ENCODE assay signal across 10 mouse cellular contexts in the genomic region with DNA sequence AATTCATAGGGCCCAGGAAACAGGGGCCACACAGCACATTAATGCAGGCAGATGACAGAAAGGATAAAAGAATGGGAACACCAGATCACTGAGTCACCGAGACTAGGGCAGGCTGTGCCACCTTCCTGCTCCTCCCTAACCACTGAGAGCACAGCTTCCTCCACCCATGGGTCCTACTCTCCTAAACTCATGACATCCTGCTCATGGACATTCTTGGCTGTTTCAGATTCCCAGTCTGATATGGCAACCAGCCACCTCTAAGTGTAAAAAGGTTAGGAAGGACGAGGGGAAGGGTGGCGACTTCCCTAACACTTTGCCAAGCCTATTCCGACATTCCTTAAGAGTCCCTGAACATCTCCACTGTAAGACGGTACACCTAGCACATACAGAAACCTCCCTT. TPM values are rescaled to one million over a fixed set of nuclear protein-coding genes. Genes with fewer than 3 reads are reported as not detected.
A peak's percentile ranks its signal among the peaks of the same experiment; 100 is the strongest.
DNase-seq lines count a peak whose midpoint lies in the region; ATAC-seq lines count a peak whose summit lies in the region.
"Had no signal": no experiment of that assay in that cellular context is flagged by ENCODE, and none has a peak within 500 bp of the region (broad histone marks: within the 10 kb centered on the region; RNA-seq: fewer than 3 reads in every experiment).

No protein-coding gene starts in this region.

- H3K9ac ChIP-seq in heart, embryonic 15.5 days: no peak overlapping the region
- H3K9ac ChIP-seq in forebrain, embryonic 13.5 days: no peak overlapping the region

- H3K4me3 ChIP-seq in heart, embryonic 15.5 days: no peak overlapping the region
- no peak overlapping the region for H3K4me3 ChIP-seq in forebrain, embryonic 13.5 days

- peak; percentile 46 to 71 for DNase-seq in adrenal gland, adult (ENCODE audit: inconsistent age in 2 of 2, low spot score in 1 of 2)
- no peak for DNase-seq in adrenal gland, postnatal 4 days (ENCODE audit: low spot score in 2 of 2)
- DNase-seq in 3T3-L1 (ENCODE audit: low read depth, low spot score): peak; percentile 44
- DNase-seq in kidney, postnatal 36 days: peak; percentile 70 to 89
- no peak for DNase-seq in cerebellum, adult 18-20 months
- DNase-seq in urinary bladder, postnatal 4 days (ENCODE audit: low spot score in 2 of 2): no peak
- DNase-seq: midbrain, embryonic 14.5 days had no signal

- peak; percentile 53 for ATAC-seq in heart, embryonic 15.5 days (replicated peaks; ENCODE audit: insufficient number of reproducible peaks, insufficient read depth, low FRiP score, low read depth)
- no peak for ATAC-seq in forebrain, embryonic 13.5 days

- peaks cover 19% of the 10 kb centered on the region for H3K36me3 ChIP-seq in heart, embryonic 15.5 days
- peaks cover 50% of the 10 kb centered on the region for H3K36me3 ChIP-seq in forebrain, embryonic 13.5 days (ENCODE audit: poor library complexity, severe bottlenecking)

- H3K4me1 ChIP-seq in heart, embryonic 15.5 days (replicated peaks): peaks cover 11% of the 10 kb centered on the region
- no peaks in the 10 kb centered on the region for H3K4me1 ChIP-seq in forebrain, embryonic 13.5 days

- 60% methylated on average over 5 of the region's 5 CpGs for WGBS in heart, embryonic 15.5 days
- WGBS in forebrain, embryonic 13.5 days: 87% methylated on average over 5 of the region's 5 CpGs

- H3K4me2 ChIP-seq in heart, embryonic 15.5 days: no peak overlapping the region
- H3K4me2 ChIP-seq in forebrain, embryonic 13.5 days: no peak overlapping the region
- H3K4me2 ChIP-seq: liver, embryonic 11.5 days had no signal

- H3K27ac ChIP-seq in heart, embryonic 15.5 days: peak overlapping the region; percentile 58; the same call in 1 of the 2 replicates
- no peak overlapping the region for H3K27ac ChIP-seq in forebrain, embryonic 13.5 days

- H3K27me3 ChIP-seq in heart, embryonic 15.5 days: no peaks in the 10 kb centered on the region
- no peaks in the 10 kb centered on the region for H3K27me3 ChIP-seq in forebrain, embryonic 13.5 days

- no peaks in the 10 kb centered on the region for H3K9me3 ChIP-seq in heart, embryonic 15.5 days (replicated peaks)
- H3K9me3 ChIP-seq in forebrain, embryonic 13.5 days (replicated peaks): no peaks in the 10 kb centered on the region

RNA-seq across cellular contexts. Expression of a gene that starts 48.6 kb away (rescaled TPM):
- total RNA-seq in adrenal gland, postnatal 4 days (2021): 10 to 100 TPM; 42.2 to 49.3 TPM
- polyA plus RNA-seq in heart, embryonic 15.5 days (2015; fragmentation: Nextera tagmentation; extraction: Ambion mirVana): 26.0 and 31.6 TPM in 2 replicates
- 55.6 and 59.8 TPM in 2 replicates for polyA plus RNA-seq in forebrain, embryonic 13.5 days (2015; fragmentation: Nextera tagmentation; extraction: Ambion mirVana)

RNA-seq across cellular contexts. Expression of a gene that starts 48.6 kb away (rescaled TPM):
- 10 to 100 TPM in 1 of 2 experiments, 1 to 10 TPM in 1; 9.8 to 10.5 TPM for total RNA-seq in adrenal gland, postnatal 4 days (2021)
- 19.9 and 24.0 TPM in 2 replicates for polyA plus RNA-seq in heart, embryonic 15.5 days (2015; fragmentation: Nextera tagmentation; extraction: Ambion mirVana)
- 20.8 and 25.5 TPM in 2 replicates for polyA plus RNA-seq in forebrain, embryonic 13.5 days (2015; fragmentation: Nextera tagmentation; extraction: Ambion mirVana)

Comparison
In these comparisons a context has a peak if more than half of its experiments do, and no peak if none do; other contexts are left out.
1. DNase-seq: peak in adrenal gland, adult (2 of 2), 3T3-L1 (single experiment) and kidney, postnatal 36 days (2 of 2); none in adrenal gland, postnatal 4 days (0 of 2), cerebellum, adult 18-20 months (0 of 2) and urinary bladder, postnatal 4 days (0 of 2).